Comparison of ENCODE assay signal across 8 mouse cellular contexts in genomic region chr11:87126824-87127816, GRCm38 (mm10). TPM values are rescaled to one million over a fixed set of nuclear protein-coding genes. Genes with fewer than 3 reads are reported as not detected.
DNase-seq lines count a peak whose midpoint lies in the region; ATAC-seq lines count a peak whose summit lies in the region.

TSS of gene Trim37 (plus strand) at chr11:87127077.

- ATAC-seq in megakaryocyte progenitor cell, adult 5-6 weeks (replicated peaks; ENCODE audit: poor library complexity): peak; percentile 94

- peak; percentile 95 for DNase-seq in adipocyte (ENCODE audit: low spot score)
- DNase-seq in embryo, embryonic 10 days (ENCODE audit: low spot score): peak; percentile 96
- peak; percentile 80 for DNase-seq in gastrocnemius, postnatal 10 days
- DNase-seq in induced T-regulatory cell, adult 2 months (ENCODE audit: low read depth): peak; percentile 96
- DNase-seq in left cerebral cortex, adult 9 months (ENCODE audit: low spot score in 2 of 2): peak; percentile 74 to 89
- peak; percentile 89 for DNase-seq in right cerebral cortex, postnatal 14 days
- DNase-seq in urinary bladder, postnatal 36 days (ENCODE audit: low spot score in 2 of 2): peak; percentile 74 to 86

RNA-seq across cellular contexts. Expression of gene Trim37, which starts in this region (rescaled TPM):
- total RNA-seq in gastrocnemius, postnatal 10 days (2021): 1 to 10 TPM; 8.2 to 8.7 TPM
- 38.4 and 42.6 TPM in 2 replicates for total RNA-seq in megakaryocyte progenitor cell, adult 5-6 weeks (2015)
- total RNA-seq in megakaryocyte progenitor cell, adult 5-6 weeks (2017): 53.4 and 70.0 TPM in 2 replicates

Comparison
In these comparisons a context has a peak if more than half of its experiments do, and no peak if none do; other contexts are left out.
1. Peak in every context shown above with its lines: DNase-seq and ATAC-seq.
2. RNA of gene Trim37 (total RNA-seq): 38.4 to 70.0 TPM in megakaryocyte progenitor cell, adult 5-6 weeks; 8.2 to 8.7 TPM in gastrocnemius, postnatal 10 days; every median in the first group is over 4 times any median in the second.